Mouse (Mus musculus) hindbrain, embryonic 15.5 days (tissue): Measurements from ENCODE around the gene Arhgef3. TPM values are rescaled to one million over a fixed set of nuclear protein-coding genes. Genes with fewer than 3 reads are reported as not detected.

Experiments used
- ATAC-seq: fragments of 200-750 bp; cut with Nextera tagmentation; 2 replicates; pipeline ENCODE4 v1.8.0; 2017; ENCODE audit warnings: low read depth, moderate number of reproducible peaks, moderate TSS enrichment; ENCODE audit not compliant: low FRiP score
- H3K27ac ChIP-seq: fragments of 300-500 bp; sonication (generic); replicated peaks from 2 replicates; pipeline ENCODE4 v1.5.1; 2015; ENCODE audit warnings: mild to moderate bottlenecking, inconsistent platforms
- H3K27me3 ChIP-seq: fragments of 300-500 bp; sonication (generic); 2 replicates; pipeline ENCODE4 v1.6.1; 2015; ENCODE audit warnings: control low read depth, inconsistent platforms
- H3K36me3 ChIP-seq: fragments of 300-500 bp; sonication (generic); 2 replicates; pipeline ENCODE4 v1.6.1; 2015; ENCODE audit warnings: control low read depth, inconsistent platforms
- H3K4me1 ChIP-seq: fragments of 300-500 bp; sonication (generic); replicated peaks from 2 replicates; pipeline ENCODE4 v1.6.1; 2015; ENCODE audit warnings: control low read depth, inconsistent platforms
- H3K4me2 ChIP-seq: fragments of 300-500 bp; sonication (generic); 2 replicates; pipeline ENCODE4 v1.6.1; 2015; ENCODE audit warnings: moderate library complexity, mild to moderate bottlenecking, inconsistent platforms
- H3K4me3 ChIP-seq: fragments of 300-500 bp; sonication (generic); 2 replicates; pipeline ENCODE4 v1.5.1; 2015; ENCODE audit warnings: mild to moderate bottlenecking, inconsistent platforms
- H3K9ac ChIP-seq: fragments of 300-500 bp; sonication (generic); 2 replicates; pipeline ENCODE4 v1.6.1; 2015; ENCODE audit warnings: inconsistent platforms
- H3K9me3 ChIP-seq: fragments of 300-500 bp; sonication (generic); 2 replicates; pipeline ENCODE4 v1.6.1; 2016; ENCODE audit warnings: control low read depth, inconsistent platforms
- WGBS: fragments of 180-500 bp; shearing (Covaris S2); methylation state at CpG from one replicate; pipeline ENCODE4 v1.1.7; 2015; 5-methylcytosine and 5-hydroxymethylcytosine counted together
- polyA plus RNA-seq: library from polyadenylated mRNA; unstranded; fragments of >200 nt; fragmentation: Nextera tagmentation; extraction: Ambion mirVana; gene quantifications from 2 replicates; pipeline ENCODE4 v1.2.1, GENCODE M21; 2015

Arhgef3 gene
- polyA plus RNA-seq, 1 experiment from 2014 or later, result 12.7 TPM

DNA sequence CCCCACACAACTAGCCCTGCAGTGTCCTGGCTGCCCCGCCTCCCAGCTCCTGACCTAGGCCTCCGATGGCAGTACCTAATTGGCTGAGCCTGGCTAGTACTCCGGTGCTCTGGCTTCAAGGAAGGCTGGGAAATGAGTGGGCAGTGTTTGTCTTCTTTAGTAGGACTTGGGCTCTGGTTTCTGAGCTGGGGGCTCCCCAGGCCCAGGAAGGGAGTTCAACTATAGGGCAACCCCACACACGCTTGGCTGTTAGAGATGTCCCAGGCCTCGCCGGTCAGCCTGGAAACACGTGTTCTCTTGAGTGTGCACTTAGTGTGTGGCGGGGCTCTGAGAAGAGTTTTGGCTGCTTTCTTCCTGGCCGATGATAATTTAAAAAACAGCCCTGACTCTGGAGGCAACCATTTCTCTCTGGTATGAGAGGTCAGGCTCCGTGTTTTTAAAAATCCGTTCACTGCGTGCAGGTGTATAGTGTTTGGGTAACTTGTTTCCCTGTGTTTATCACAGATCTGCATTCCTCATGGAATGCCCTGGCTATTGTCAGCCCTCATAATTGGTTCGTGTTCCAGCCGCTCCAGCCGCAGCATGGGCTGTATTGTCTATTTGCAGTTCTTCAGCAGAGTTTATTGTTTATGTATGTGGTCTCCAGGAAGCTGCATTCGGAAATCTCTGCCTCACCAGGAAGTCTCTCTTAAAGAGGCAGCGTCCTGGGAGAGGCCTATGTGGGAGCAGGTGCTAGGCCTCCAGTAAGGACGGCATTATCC is 115.7 kb downstream of the Arhgef3 start:
- no peak overlapping the region for H3K9ac ChIP-seq

DNA sequence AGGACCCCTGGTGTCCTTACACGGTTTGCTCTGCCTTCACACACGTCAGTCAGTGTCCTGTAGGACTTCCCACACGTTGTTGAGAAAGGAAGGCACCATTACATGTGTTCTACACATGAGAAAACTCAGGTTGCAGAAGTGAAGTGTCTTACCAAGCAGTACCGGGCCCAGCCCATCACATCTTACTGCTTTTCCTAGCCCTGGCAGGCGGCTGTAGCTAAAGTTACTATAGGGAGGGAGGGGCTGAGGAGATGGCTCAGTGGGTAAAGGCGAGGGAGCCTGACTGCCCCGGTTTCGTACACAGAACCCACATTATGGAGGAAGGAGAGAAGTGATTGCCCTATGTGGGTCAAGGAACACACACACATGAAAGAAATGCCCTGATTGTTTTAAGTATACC is 116.8 kb downstream of the Arhgef3 start:
- H3K4me2 ChIP-seq, result no peak overlapping the region
- H3K4me3 ChIP-seq, result no peak overlapping the region
- no peaks in the 10 kb centered on the region for H3K36me3 ChIP-seq
- H3K4me1 ChIP-seq, result peaks cover 6% of the 10 kb centered on the region; the same call in 1 of the 2 replicates
- no peaks in the 10 kb centered on the region for H3K27me3 ChIP-seq
- no peak overlapping the region for H3K27ac ChIP-seq
- WGBS, result 81% methylated on average over 8 of the region's 8 CpGs
- ATAC-seq, result no peak
- no peak overlapping the region for H3K9ac ChIP-seq
- H3K9me3 ChIP-seq, result no peaks in the 10 kb centered on the region

More for the DNA sequence above, 115.7 kb downstream of the Arhgef3 start:
- WGBS, result 32% methylated on average over 18 of the region's 18 CpGs
- no peak for ATAC-seq
- H3K4me3 ChIP-seq, result no peak overlapping the region
- H3K4me1 ChIP-seq, result peaks cover 6% of the 10 kb centered on the region; the same call in 1 of the 2 replicates
- no peak overlapping the region for H3K4me2 ChIP-seq
- H3K27me3 ChIP-seq, result no peaks in the 10 kb centered on the region
- H3K27ac ChIP-seq, result no peak overlapping the region
- H3K9me3 ChIP-seq, result no peaks in the 10 kb centered on the region
- no peaks in the 10 kb centered on the region for H3K36me3 ChIP-seq

DNA sequence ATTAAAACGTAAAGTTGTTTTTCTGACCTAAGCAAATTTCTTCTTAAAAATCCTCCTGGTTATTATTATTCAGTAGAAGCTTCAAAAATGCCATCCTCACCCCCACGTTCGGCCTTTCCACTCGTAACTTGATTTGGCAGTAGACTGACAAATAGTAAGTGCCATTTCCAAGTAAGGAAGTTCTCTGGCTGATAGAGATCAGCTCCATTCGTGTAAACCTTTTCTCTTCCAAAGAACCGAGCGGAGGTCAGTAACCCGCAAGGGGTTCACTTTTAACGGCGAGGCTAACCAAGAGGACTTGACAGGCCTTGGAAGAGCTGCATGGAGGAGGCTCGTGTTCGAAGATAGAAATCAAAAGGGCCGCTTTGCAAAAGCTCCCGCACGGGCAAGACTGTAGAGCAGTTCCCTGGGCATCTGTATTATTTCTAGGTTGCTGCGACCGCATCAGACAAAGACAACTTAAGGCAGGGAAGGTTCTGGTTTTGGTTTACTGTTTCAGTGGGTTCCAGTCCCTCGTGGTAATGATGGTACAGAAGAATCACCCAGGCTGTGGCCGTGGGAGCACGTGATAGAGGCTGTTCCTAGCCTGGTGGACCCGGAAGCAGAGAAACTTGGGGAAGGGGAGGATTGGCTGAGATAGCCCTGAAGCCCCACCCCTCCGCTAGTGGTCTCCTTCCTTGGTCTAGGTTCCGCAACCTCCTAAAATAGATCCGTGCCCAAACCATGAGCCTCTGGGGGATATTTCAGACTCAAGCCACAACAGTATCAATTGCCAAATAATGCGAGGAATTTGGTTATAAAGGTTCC is 117.5 kb downstream of the Arhgef3 start:
- no peak overlapping the region for H3K4me3 ChIP-seq
- no peaks in the 10 kb centered on the region for H3K36me3 ChIP-seq
- H3K4me2 ChIP-seq, result no peak overlapping the region
- WGBS, result 93% methylated on average over 25 of the region's 25 CpGs
- H3K9ac ChIP-seq, result no peak overlapping the region
- no peaks in the 10 kb centered on the region for H3K9me3 ChIP-seq
- no peak overlapping the region for H3K27ac ChIP-seq
- H3K4me1 ChIP-seq, result peaks cover 6% of the 10 kb centered on the region; the same call in 1 of the 2 replicates
- H3K27me3 ChIP-seq, result no peaks in the 10 kb centered on the region
- ATAC-seq, result no peak

DNA sequence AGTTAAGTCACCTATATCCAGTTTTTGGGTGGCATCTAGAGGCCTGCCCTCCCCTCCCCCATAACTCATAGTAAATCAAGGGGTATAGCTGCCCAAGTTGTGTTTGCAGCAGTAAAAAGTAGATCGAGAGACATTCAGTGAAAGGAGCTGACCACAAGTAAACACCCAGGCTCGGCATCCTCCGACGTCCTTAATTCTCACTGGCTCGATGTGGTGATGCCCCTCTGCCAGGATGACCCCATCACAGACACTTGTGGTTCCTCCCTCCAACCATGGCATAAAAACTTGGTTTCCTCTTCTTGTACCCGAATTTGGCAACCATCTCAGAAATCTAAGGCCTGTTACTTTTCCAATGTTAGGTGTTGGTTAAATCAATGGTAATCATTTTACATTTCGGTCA is 118.4 kb downstream of the Arhgef3 start:
- H3K36me3 ChIP-seq, result no peaks in the 10 kb centered on the region
- WGBS, result 94% methylated on average over 7 of the region's 7 CpGs
- no peaks in the 10 kb centered on the region for H3K27me3 ChIP-seq
- H3K4me2 ChIP-seq, result no peak overlapping the region
- H3K9me3 ChIP-seq, result no peaks in the 10 kb centered on the region
- no peak for ATAC-seq
- H3K4me3 ChIP-seq, result no peak overlapping the region
- H3K4me1 ChIP-seq, result peaks cover 6% of the 10 kb centered on the region; the same call in 1 of the 2 replicates
- no peak overlapping the region for H3K27ac ChIP-seq
- no peak overlapping the region for H3K9ac ChIP-seq

DNA sequence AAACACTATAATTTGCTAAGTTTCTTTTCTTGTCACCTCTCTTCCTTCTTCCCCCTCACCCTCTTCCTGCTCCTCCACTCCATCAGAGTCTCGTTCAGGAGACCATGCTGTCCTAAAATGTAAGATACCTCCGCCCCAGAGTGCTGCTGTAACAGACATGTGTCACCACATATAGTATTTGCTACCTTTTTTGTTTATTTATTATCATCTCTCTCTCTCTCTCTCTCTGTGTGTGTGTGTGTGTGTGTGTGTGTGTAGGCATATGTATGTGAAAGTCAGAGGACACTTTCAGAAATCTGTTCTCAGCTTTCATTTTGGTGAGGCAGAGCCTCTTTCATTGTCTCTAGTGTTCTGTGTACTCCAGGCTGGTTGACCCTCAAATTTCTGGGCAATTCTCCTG is 119.0 kb downstream of the Arhgef3 start:
- Histone ChIP-seq H3K36me3 (no peaks in the 10 kb centered on the region), H3K4me3 (no peak overlapping the region), H3K27me3 (no peaks in the 10 kb centered on the region), H3K9me3 (no peaks in the 10 kb centered on the region), H3K9ac (no peak overlapping the region), H3K4me2 (no peak overlapping the region), H3K4me1 (peaks cover 6% of the 10 kb centered on the region; the same call in 1 of the 2 replicates), H3K27ac (no peak overlapping the region)
- 91% methylated on average over 2 of the region's 2 CpGs for WGBS
- no peak for ATAC-seq

DNA sequence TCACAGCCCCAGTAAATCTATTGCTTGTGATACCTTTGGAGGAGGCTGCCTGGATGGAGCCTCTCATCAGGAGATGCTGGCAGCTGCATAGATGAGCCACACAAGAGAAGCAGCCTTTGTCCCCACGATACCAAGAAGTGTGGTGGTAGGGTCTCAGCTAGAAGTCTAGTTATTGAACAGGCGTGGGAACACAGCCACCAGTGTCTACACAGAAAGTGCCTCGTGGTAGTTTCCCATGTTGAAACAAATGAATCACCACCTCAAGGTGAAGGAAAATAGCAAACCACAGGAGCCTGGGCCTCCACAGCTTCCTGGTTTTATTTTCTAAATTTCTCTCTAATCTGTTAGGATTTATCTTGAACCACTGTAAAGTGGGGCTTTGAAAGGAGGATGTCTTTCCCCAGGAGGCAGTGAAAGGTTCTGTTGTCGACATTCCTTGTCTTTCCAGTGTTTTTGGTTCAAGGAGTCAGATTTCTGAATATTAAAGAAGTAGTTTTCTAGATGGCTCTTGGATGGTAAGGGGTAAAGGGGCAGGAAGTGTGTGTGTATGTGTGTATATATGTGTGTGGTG is 119.7 kb downstream of the Arhgef3 start:
- no peak overlapping the region for H3K4me2 ChIP-seq
- no peak overlapping the region for H3K27ac ChIP-seq
- H3K4me3 ChIP-seq, result no peak overlapping the region
- no peak overlapping the region for H3K9ac ChIP-seq
- 66% methylated on average over 4 of the region's 4 CpGs for WGBS
- peaks cover 6% of the 10 kb centered on the region; the same call in 1 of the 2 replicates for H3K4me1 ChIP-seq
- no peak for ATAC-seq
- H3K27me3 ChIP-seq, result no peaks in the 10 kb centered on the region
- H3K36me3 ChIP-seq, result no peaks in the 10 kb centered on the region
- H3K9me3 ChIP-seq, result no peaks in the 10 kb centered on the region

DNA sequence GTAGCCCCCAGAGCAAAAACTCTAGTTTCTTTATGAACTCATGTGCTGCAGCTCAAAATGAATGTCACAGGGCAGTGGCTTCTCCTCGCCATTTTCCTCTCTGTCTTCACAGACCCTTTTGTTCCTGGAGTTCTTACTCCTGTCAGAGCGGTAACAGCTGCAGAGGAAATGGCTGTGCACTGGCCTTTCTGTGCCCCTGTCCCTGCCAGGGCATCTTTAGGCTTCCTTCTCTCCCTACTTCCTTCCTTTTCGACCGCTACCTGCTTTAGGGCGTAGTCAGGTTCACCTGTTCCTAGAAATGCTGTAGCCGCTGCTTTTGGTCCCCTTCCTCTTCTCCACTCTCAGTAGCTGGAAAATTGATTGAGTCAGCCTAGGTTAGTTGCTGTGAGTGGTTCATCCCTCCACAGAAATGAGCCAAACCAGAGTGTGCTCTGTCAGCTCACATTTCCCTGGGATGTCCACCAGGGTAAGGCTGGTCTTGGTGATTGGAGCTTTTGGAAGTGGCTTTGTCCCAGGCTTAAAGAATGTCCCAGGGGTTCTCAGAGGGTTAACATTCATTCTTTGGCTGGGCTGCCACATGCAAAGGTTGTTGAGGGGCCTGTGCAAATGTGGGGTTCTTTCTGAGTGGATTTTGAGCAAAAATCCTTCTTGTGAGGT is 121.3 kb downstream of the Arhgef3 start:
- Histone ChIP-seq H3K9me3 (no peaks in the 10 kb centered on the region), H3K27ac (no peak overlapping the region), H3K9ac (no peak overlapping the region), H3K36me3 (no peaks in the 10 kb centered on the region), H3K4me2 (no peak overlapping the region), H3K4me3 (no peak overlapping the region), H3K4me1 (no peaks in the 10 kb centered on the region; the same call in 1 of the 2 replicates), H3K27me3 (no peaks in the 10 kb centered on the region)
- no peak for ATAC-seq
- 78% methylated on average over 6 of the region's 6 CpGs for WGBS

DNA sequence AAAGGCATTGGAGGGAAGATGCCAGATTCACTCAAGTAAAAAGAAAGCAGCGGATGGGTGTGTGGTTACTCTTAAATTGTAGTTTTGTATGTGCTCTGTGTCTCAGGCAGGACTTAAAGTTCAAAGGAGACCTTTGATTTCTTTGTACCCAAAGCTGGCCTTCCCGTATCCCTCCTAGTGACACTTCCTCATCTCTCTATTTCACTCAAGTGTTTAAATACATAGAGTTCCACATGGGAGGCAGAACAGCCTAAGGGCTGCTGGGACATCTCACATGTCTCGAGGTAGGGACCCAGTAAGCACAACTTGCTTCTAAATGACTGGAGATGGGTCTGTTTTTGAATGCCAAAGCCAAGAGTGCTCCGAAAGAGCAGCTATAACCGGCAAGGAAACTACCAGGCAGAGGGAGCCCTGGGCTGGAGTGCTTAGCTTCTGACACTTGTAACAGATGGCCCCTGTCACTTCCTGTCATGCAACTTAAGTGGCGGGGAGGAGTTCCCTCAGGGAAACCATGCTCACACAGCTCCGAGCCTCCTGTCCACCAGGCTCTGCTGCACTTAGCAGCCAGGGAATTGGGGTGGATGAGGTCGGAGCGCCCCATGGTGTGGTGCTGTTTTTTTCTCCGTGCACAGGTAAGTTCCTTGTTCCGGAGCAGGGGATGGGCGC is 123.0 kb downstream of the Arhgef3 start:
- no peaks in the 10 kb centered on the region for H3K4me1 ChIP-seq
- H3K9me3 ChIP-seq, result no peaks in the 10 kb centered on the region
- WGBS, result 64% methylated on average over 12 of the region's 12 CpGs
- H3K9ac ChIP-seq, result no peak overlapping the region
- no peak for ATAC-seq
- no peak overlapping the region for H3K4me3 ChIP-seq
- H3K4me2 ChIP-seq, result no peak overlapping the region
- no peak overlapping the region for H3K27ac ChIP-seq
- H3K36me3 ChIP-seq, result no peaks in the 10 kb centered on the region
- H3K27me3 ChIP-seq, result no peaks in the 10 kb centered on the region

DNA sequence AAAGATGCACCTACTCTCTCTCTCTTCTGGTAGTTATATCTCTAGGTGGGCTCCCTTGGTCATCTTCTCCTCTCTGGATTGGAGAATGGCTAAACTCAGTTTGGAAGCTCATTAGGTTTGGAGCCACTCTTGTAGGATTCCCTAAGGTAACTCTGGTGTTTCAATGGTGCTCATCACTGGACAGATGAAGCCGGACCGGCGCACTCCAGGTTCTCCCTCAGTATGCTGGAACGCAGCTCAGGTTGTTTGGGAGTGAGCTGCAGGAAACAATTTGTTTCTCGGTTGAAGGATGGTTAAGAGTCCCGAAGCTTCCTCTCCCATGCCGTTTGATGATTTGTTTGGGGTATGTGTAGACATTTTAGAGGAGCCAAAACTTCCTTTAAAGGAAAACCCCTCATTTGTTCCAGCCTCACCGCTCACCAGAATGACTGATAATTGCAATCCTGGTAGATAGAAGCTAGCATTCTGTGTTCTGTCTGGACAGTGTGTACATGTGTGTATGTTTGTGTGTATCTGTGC is 124.0 kb downstream of the Arhgef3 start:
- Histone ChIP-seq H3K4me1 (no peaks in the 10 kb centered on the region), H3K9me3 (no peaks in the 10 kb centered on the region), H3K27ac (no peak overlapping the region), H3K9ac (no peak overlapping the region), H3K4me3 (no peak overlapping the region), H3K27me3 (no peaks in the 10 kb centered on the region), H3K4me2 (no peak overlapping the region), H3K36me3 (no peaks in the 10 kb centered on the region)
- no peak for ATAC-seq
- 93% methylated on average over 8 of the region's 8 CpGs for WGBS

DNA sequence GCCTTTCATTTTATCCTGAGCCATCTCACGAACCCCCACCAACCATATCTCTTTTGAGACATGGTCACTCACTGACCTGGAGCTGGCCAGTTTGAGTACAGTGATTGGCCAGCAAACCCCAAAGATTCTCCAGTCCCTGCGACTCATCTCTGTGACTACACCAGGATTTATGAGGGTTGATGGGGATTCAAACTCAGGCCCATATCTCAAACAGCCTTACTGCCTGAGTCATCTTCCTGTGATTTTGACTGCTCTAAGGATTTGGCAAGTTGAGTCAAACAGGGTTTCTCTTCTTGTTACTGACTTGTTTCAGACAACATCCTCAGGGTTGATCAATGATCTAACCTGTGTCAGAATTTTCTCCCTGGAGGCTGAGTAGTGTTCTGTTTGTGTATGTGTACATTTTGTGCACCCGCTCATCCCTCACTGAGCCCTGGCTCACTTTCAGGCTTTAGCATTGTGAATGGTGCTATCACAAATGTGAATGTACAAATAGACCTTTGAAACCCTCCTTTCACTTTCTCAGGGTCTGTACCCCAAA is 124.9 kb downstream of the Arhgef3 start:
- no peak for ATAC-seq

DNA sequence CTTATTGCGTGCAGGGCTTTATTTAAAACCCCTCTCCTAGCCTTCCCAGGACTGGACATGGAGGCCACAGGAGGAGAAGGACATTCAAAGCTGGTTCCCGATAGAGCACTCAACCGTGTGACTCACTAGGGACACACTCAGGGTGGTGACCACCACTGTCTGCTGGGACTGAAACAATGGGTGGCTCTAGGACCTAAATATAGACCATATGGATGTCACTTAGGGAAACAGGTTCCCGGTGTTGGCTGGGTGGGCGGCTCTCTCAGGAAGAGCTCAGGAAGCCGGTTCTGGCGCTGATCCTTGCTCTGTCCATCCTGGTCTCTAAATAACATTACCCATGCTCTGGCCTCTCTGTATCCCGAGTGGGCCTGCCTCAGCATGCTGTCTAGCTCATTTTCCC is 127.6 kb downstream of the Arhgef3 start:
- Histone ChIP-seq H3K4me3 (no peak overlapping the region), H3K4me1 (no peaks in the 10 kb centered on the region), H3K36me3 (no peaks in the 10 kb centered on the region), H3K27me3 (no peaks in the 10 kb centered on the region), H3K27ac (no peak overlapping the region), H3K9ac (no peak overlapping the region), H3K4me2 (no peak overlapping the region), H3K9me3 (no peaks in the 10 kb centered on the region)
- ATAC-seq, result no peak
- 92% methylated on average over 8 of the region's 8 CpGs for WGBS

More for the DNA sequence above, 124.9 kb downstream of the Arhgef3 start:
- WGBS, result 88% methylated on average over 3 of the region's 3 CpGs
- no peak overlapping the region for H3K4me2 ChIP-seq
- no peaks in the 10 kb centered on the region for H3K9me3 ChIP-seq
- H3K27ac ChIP-seq, result no peak overlapping the region
- no peak overlapping the region for H3K4me3 ChIP-seq
- H3K9ac ChIP-seq, result no peak overlapping the region
- H3K4me1 ChIP-seq, result no peaks in the 10 kb centered on the region
- no peaks in the 10 kb centered on the region for H3K27me3 ChIP-seq
- H3K36me3 ChIP-seq, result no peaks in the 10 kb centered on the region
